Mouse (Mus musculus) CH12.LX (cell line): ENCODE measurements around the gene Catsperg2.
"Not testable (repeated sequence)": the region's sequence is repeated elsewhere in the genome, so short reads cannot be mapped to it uniquely, and the experiment has no call there.

Source experiments
- EP300 ChIP-seq: IDR thresholded peaks from 2 replicates; pipeline ENCODE4 v1.6.1; 2011; ENCODE audit warnings: low read length, improper control_type of control experiment
- MAZ ChIP-seq: IDR thresholded peaks from 2 replicates; pipeline ENCODE4 v1.6.1; 2012; ENCODE audit warnings: low read depth, mild to moderate bottlenecking, inconsistent platforms, low read length, improper control_type of control experiment, moderate library complexity

GRCm38 (mm10) chr7:29695231-29695630 is 31.6 kb downstream of the Catsperg2 start:
- 0 out of 2 replicates have a peak, but pooled peaks have one; percentile 18 for TF ChIP-seq EP300
- TF ChIP-seq MAZ: not testable (repeated sequence)
